Mouse (Mus musculus): ENCODE results near the gene Vat1. TPM values are rescaled to one million over a fixed set of nuclear protein-coding genes. Genes with fewer than 3 reads are reported as not detected.
"Not testable (repeated sequence)": the region's sequence is repeated elsewhere in the genome, so short reads cannot be mapped to it uniquely, and the experiment has no call there.

Gene Vat1
- 61.1 and 108 TPM in 2 replicates for polyA plus RNA-seq (2016; fragmentation: Nextera tagmentation; extraction: Ambion mirVana)

- peaks cover 13% of the 10 kb centered on the region for H3K27me3 ChIP-seq (ENCODE audit: insufficient read depth, poor library complexity, severe bottlenecking)
- peak; percentile 77 for DNase-seq (ENCODE audit: low spot score)
- H3K4me3 ChIP-seq: peak within 1 kb of the TSS; percentile 75
- peaks cover 29% of the 10 kb centered on the region for H3K36me3 ChIP-seq
- H3K4me1 ChIP-seq (replicated peaks): peaks cover 91% of the 10 kb centered on the region
- WGBS: 2% methylated on average over 60 of the region's 60 CpGs
- no peaks in the 10 kb centered on the region for H3K9me3 ChIP-seq
- peak within 1 kb of the TSS; percentile 96 for H3K27ac ChIP-seq
Measured at GRCm38 (mm10) chr11:101465869-101466551, at the start of gene Vat1. Vat1 (minus strand) TSS chr11:101466230.

DNA sequence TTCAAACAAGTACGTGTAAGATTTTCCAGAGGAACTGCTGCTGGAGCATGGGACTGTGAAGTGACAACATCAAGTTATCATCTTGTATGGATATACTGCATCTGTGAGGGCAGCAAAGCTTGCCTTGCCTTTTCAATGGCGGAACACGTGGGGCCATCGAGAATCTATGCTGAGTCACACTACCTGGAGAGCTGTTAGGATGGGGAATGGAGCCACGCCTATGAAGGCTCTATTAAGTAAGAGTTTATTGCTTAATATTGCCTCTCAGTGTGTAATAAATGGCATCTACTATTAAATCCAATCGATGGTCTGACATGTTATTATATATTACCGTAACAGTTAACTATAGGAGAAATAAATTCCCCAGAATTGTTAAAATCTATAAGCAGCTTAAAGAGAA, 41.1 kb upstream of the Vat1 start:
- H3K27me3 ChIP-seq (ENCODE audit: insufficient read depth, poor library complexity, severe bottlenecking): no peaks in the 10 kb centered on the region
- no peak overlapping the region for H3K4me3 ChIP-seq
- WGBS: 93% methylated on average over 7 of the region's 7 CpGs
- H3K9me3 ChIP-seq: no peaks in the 10 kb centered on the region
- no peak for DNase-seq (ENCODE audit: low spot score)
- no peaks in the 10 kb centered on the region for H3K4me1 ChIP-seq (replicated peaks)
- H3K27ac ChIP-seq: no peak overlapping the region
- H3K36me3 ChIP-seq: peaks cover 99% of the 10 kb centered on the region

GRCm38 (mm10) chr11:101506269-101506780, 40.3 kb upstream of the Vat1 start:
- 90% methylated on average over 5 of the region's 5 CpGs for WGBS
- Histone ChIP-seq H3K27ac (no peak overlapping the region), H3K4me1 (replicated peaks) (no peaks in the 10 kb centered on the region), H3K36me3 (peaks cover 99% of the 10 kb centered on the region), H3K27me3 (ENCODE audit: insufficient read depth, poor library complexity, severe bottlenecking) (no peaks in the 10 kb centered on the region), H3K9me3 (no peaks in the 10 kb centered on the region), H3K4me3 (no peak overlapping the region)
- DNase-seq (ENCODE audit: low spot score): no peak

DNA sequence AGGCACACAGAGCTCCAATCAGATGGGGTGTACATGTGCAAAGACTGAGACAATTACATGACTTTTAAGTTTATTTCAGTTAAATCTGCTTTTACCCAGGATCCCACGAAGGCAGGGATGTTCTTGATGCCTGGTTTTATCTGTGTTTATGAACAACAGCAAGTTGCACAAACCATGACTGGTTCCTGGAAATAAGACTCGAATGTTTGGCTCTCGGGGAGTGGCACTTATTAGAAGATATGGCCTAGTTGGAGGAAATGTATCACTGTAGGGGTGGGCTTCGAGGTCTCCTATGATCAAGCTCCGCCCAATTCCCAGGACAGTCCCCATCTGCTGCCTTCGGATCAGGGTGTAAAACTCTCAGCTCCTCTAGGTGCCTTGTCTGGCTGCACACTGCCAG, 20.1 kb upstream of the Vat1 start:
- Histone ChIP-seq H3K9me3 (no peaks in the 10 kb centered on the region), H3K36me3 (peaks cover 48% of the 10 kb centered on the region), H3K27ac (peak overlapping the region; percentile 72; the same call in 1 of the 2 replicates), H3K4me1 (replicated peaks) (peaks cover 28% of the 10 kb centered on the region), H3K4me3 (no peak overlapping the region), H3K27me3 (ENCODE audit: insufficient read depth, poor library complexity, severe bottlenecking) (no peaks in the 10 kb centered on the region)
- 85% methylated on average over 6 of the region's 6 CpGs for WGBS
- no peak for DNase-seq (ENCODE audit: low spot score)

GRCm38 (mm10) chr11:101485509-101486028, 19.5 kb upstream of the Vat1 start:
- Histone ChIP-seq H3K27ac (peak overlapping the region; percentile 72), H3K4me3 (no peak overlapping the region), H3K36me3 (peaks cover 45% of the 10 kb centered on the region), H3K27me3 (ENCODE audit: insufficient read depth, poor library complexity, severe bottlenecking) (no peaks in the 10 kb centered on the region), H3K4me1 (replicated peaks) (peaks cover 33% of the 10 kb centered on the region), H3K9me3 (no peaks in the 10 kb centered on the region)
- peak; percentile 20 for DNase-seq (ENCODE audit: low spot score)
- 69% methylated on average over 6 of the region's 6 CpGs for WGBS

DNA sequence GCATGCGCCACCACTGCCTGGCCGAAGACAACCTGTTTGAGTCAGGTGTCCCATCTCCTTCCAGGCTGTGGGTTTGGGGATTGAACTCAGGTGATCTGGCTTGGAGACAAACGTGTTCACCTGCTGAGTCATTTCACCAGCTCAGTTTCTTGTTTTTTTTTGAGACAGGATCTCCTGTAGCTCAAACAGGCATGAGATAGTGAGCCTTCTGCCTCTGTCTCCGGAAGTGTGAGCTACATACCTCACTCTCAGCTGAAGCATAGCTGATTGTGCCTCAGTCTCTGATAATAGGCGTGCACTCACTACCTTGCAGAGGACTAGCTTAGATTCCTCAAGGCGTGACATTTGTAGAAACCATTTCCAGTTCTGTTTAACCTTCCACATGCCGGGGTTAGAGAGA, 18.8 kb upstream of the Vat1 start:
- Histone ChIP-seq H3K9me3 (no peaks in the 10 kb centered on the region), H3K27me3 (ENCODE audit: insufficient read depth, poor library complexity, severe bottlenecking) (no peaks in the 10 kb centered on the region), H3K27ac (peak overlapping the region; percentile 74; the same call in 1 of the 2 replicates), H3K36me3 (peaks cover 37% of the 10 kb centered on the region), H3K4me3 (no peak overlapping the region), H3K4me1 (replicated peaks) (peaks cover 41% of the 10 kb centered on the region)
- DNase-seq (ENCODE audit: low spot score): no peak
- 85% methylated on average over 7 of the region's 7 CpGs for WGBS

GRCm38 (mm10) chr11:101484245-101484644, 18.2 kb upstream of the Vat1 start:
- H3K9me3 ChIP-seq: no peaks in the 10 kb centered on the region
- H3K27ac ChIP-seq: peak overlapping the region; percentile 74
- H3K36me3 ChIP-seq: peaks cover 32% of the 10 kb centered on the region
- H3K4me1 ChIP-seq (replicated peaks): peaks cover 47% of the 10 kb centered on the region
- 76% methylated on average over 6 of the region's 6 CpGs for WGBS
- H3K27me3 ChIP-seq (ENCODE audit: insufficient read depth, poor library complexity, severe bottlenecking): no peaks in the 10 kb centered on the region
- H3K4me3 ChIP-seq: no peak overlapping the region
- no peak for DNase-seq (ENCODE audit: low spot score)

GRCm38 (mm10) chr11:101483804-101484203, 17.8 kb upstream of the Vat1 start:
- Histone ChIP-seq H3K36me3 (peaks cover 27% of the 10 kb centered on the region), H3K4me3 (no peak overlapping the region), H3K27me3 (ENCODE audit: insufficient read depth, poor library complexity, severe bottlenecking) (no peaks in the 10 kb centered on the region), H3K27ac (peak overlapping the region; percentile 79), H3K9me3 (no peaks in the 10 kb centered on the region), H3K4me1 (replicated peaks) (peaks cover 51% of the 10 kb centered on the region)
- no peak for DNase-seq (ENCODE audit: low spot score)
- WGBS: 43% methylated on average over 3 of the region's 3 CpGs

DNA sequence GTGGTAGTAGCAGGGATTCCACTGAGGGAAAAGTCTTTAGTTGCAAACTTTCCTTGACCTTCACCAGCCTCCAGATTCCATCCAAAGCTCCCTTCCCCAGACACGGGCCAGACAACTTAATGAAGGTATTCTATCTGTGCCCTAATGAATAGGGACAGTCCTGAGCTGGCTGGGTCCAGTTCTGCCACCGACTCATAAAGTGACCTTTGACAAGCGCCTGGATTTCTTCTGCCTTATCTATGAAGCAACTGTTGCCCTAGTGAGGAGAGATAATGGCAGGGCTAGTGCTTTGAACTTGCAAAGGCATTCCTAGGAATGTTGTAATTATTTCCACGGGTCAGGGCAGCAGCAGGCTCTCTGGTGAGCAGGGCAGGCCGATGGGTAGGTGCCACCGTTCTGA, 14.9 kb upstream of the Vat1 start:
- no peak for DNase-seq (ENCODE audit: low spot score)
- WGBS: 64% methylated on average over 6 of the region's 6 CpGs
- no peak overlapping the region for H3K4me3 ChIP-seq
- peak overlapping the region; percentile 96 for H3K27ac ChIP-seq
- no peaks in the 10 kb centered on the region for H3K9me3 ChIP-seq
- H3K4me1 ChIP-seq (replicated peaks): peaks cover 66% of the 10 kb centered on the region
- no peaks in the 10 kb centered on the region for H3K36me3 ChIP-seq
- H3K27me3 ChIP-seq (ENCODE audit: insufficient read depth, poor library complexity, severe bottlenecking): no peaks in the 10 kb centered on the region

- no peaks in the 10 kb centered on the region for H3K9me3 ChIP-seq
- H3K36me3 ChIP-seq: no peaks in the 10 kb centered on the region
- no peaks in the 10 kb centered on the region for H3K27me3 ChIP-seq (ENCODE audit: insufficient read depth, poor library complexity, severe bottlenecking)
- DNase-seq (ENCODE audit: low spot score): peak; percentile 89
- 5% methylated on average over 18 of the region's 18 CpGs for WGBS
- H3K4me3 ChIP-seq: peak overlapping the region; percentile 49
- H3K27ac ChIP-seq: peak overlapping the region; percentile 96
- peaks cover 64% of the 10 kb centered on the region for H3K4me1 ChIP-seq (replicated peaks)
Measured at GRCm38 (mm10) chr11:101479171-101479635, 13.2 kb upstream of the Vat1 start.

GRCm38 (mm10) chr11:101477552-101478211, 11.7 kb upstream of the Vat1 start:
- 28% methylated on average over 10 of the region's 10 CpGs for WGBS
- H3K4me1 ChIP-seq (replicated peaks): peaks cover 59% of the 10 kb centered on the region
- 0 out of 2 replicates have a peak, but pooled peaks cover under 1% of the 10 kb centered on the region for H3K36me3 ChIP-seq
- H3K27me3 ChIP-seq (ENCODE audit: insufficient read depth, poor library complexity, severe bottlenecking): no peaks in the 10 kb centered on the region
- DNase-seq (ENCODE audit: low spot score): peak; percentile 63
- H3K9me3 ChIP-seq: no peaks in the 10 kb centered on the region
- H3K27ac ChIP-seq: peak overlapping the region; percentile 96
- H3K4me3 ChIP-seq: peak overlapping the region; percentile 49

DNA sequence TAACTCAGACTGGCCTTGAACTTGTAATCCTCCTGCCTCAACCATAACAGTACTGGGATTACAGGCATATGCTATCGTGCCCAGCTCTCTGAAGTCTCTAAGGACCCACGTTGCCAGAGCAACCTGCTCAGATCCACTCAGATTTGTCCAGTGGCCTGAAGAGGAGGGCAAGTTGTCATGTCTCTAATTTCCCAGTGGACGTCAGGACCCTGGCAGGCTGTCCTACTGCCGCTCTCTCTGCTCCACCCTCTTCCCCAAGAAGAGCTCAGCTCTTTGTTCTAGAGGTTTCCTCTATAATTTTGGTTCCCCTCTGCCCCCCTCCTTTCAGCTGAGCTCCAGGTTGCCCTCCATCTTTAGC, 11.1 kb upstream of the Vat1 start:
- Histone ChIP-seq H3K4me3 (peak overlapping the region; percentile 49), H3K4me1 (replicated peaks) (peaks cover 64% of the 10 kb centered on the region), H3K27ac (peak overlapping the region; percentile 96), H3K27me3 (ENCODE audit: insufficient read depth, poor library complexity, severe bottlenecking) (no peaks in the 10 kb centered on the region), H3K9me3 (no peaks in the 10 kb centered on the region), H3K36me3 (peaks cover 6% of the 10 kb centered on the region; the same call in 1 of the 2 replicates)
- DNase-seq (ENCODE audit: low spot score): peak; percentile 74
- 22% methylated on average over 4 of the region's 4 CpGs for WGBS

DNA sequence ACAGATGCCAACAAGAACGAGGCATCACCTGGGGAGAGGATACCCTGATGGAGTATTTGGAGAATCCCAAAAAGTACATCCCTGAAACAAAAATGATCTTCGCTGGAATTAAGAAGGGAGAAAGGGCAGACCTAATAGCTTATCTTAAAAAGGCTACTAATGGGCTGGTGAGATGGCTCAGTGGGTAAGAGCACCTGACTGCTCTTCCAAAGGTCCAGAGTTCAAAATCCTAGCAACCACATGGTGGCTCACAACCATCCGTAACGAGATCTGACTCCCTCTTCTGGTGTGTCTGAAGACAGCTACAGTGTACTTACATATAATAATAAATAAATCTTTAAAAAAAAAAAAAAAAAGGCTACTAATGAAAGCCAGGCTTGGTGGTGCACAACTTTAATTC, 10.3 kb upstream of the Vat1 start:
- not testable (repeated sequence) for DNase-seq (ENCODE audit: low spot score); H3K9me3 ChIP-seq; H3K4me3 ChIP-seq; H3K27ac ChIP-seq; H3K27me3 ChIP-seq (ENCODE audit: insufficient read depth, poor library complexity, severe bottlenecking)
- Histone ChIP-seq H3K4me1 (replicated peaks) (peaks cover 70% of the 10 kb centered on the region), H3K36me3 (peaks cover 14% of the 10 kb centered on the region)
- WGBS: 87% methylated on average over 4 of the region's 4 CpGs

Data from hindbrain, embryonic 10.5 days (tissue).